Mouse (Mus musculus) G1E-ER4 (cell line): ENCODE data around the gene Cit. TPM values are rescaled to one million over a fixed set of nuclear protein-coding genes. Genes with fewer than 3 reads are reported as not detected.

ENCODE experiments used
- GATA1 ChIP-seq: IDR thresholded peaks from one replicate; pipeline ENCODE4 v1.8.0; 2012; ENCODE audit warnings: low read length, inconsistent platforms
- polyA plus RNA-seq: library from polyadenylated mRNA; stranded (reverse); fragments of >175 nt; gene quantifications from 2 replicates; pipeline ENCODE4 v1.2.3, GENCODE M21; 2012

Gene Cit
- polyA plus RNA-seq, 1 experiment, result 40.0 TPM

DNA sequence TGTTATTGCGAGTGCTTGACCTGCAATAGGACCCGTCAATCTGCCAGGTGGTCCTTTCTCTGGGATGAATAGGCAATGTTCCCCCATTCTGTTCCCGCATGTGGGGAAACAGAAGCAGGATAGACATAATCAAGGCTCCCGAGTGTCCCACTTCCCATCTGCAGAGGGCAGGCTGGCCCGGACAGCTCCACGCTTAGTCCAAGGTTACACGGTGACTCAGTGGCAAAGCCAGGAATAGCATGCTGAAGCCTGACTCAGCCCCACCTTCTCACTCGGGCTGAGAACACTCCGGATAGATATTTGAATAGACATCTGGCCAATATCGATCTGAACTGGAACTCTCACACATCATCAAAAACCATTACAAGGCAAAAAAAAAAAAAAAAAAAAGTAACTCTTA lies 130.6 kb downstream of the Cit start:
- no peak for TF ChIP-seq GATA1

DNA sequence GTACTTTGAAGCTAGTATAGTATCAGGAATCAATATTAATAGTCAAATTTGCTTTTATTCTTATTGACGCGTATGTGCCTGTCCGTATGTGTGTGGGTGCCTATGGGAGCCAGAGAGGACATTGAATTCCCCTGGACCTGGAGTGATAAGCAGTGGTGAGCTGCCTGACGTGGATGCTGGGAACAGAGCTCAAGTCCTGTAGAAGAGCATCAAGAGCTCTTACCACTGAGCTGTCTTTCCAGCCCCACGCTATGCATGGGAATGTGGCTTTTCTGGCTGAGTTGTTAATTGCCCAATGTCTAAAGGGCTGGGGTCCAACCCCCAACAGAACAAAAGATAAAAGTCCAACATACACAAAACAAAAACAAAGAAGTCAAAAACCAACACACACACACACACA lies 131.4 kb downstream of the Cit start:
- TF ChIP-seq GATA1, result no peak

GRCm38 (mm10) chr5:115977266-115977665 lies 132.2 kb downstream of the Cit start:
- no peak for TF ChIP-seq GATA1

DNA sequence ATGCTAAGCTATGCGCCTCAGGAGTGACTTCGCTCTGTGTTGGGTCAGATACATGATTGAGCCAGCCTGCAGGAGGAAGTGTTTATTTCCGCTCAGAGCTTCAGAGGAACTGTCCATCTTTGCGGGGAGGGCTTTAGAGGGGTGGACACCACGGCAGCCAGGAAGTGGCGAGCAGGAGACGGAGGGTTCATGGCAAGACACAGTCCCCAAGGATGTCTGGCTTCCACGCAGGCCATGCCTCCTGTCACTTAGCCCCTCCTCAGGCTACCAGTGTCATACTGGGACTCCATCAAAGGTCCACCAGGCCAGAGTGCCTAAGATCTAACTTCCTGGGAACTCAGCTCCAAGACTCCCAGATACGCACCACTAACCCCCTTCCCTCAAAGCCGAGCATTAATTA lies 132.7 kb downstream of the Cit start:
- no peak for TF ChIP-seq GATA1

DNA sequence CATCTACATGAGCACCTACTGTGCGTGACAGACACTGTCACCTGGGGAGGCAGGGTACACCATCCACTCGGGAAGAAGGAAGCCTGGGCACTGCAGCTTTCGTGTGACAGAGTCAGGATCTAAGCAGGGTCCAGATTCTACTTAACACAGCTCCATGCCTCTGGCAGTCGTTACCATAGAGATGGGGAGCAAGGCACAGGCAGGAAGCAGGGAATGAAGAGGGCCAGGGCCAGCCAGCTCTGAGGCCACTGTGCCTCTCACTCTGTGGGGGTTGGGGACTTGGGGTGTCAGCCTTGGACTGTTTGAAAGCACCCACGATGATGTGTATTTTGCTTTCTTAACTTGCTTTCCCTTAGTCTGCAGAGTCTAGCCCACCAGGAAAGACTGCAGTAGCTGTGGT lies 133.2 kb downstream of the Cit start:
- TF ChIP-seq GATA1, result no peak

DNA sequence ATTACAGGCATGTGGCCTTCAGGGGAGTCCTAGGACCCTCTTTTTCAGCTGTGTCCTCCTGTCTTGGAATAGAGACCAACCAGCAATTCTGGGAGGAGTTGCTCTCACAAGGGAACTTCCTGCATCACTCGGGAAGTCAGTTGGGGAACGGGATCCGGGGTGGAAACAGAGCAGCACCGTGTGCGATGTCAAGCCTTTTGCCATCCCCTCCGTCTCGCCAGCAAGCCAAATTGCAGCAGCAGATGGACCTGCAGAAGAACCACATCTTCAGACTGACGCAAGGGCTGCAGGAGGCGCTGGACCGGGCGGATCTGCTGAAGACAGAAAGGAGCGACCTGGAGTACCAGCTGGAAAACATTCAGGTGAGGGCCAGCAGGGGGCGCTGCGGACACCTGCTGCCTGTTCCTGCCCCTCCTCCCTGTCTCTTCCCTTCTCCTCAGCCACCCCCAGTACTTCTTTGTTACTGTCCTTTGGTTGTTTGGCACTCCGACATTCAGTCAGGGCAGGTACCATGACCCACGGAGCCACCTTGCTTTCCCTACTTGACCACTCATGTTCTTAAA lies 134.1 kb downstream of the Cit start:
- TF ChIP-seq GATA1, result no peak

GRCm38 (mm10) chr5:115980537-115980936 lies 135.5 kb downstream of the Cit start:
- no peak for TF ChIP-seq GATA1

DNA sequence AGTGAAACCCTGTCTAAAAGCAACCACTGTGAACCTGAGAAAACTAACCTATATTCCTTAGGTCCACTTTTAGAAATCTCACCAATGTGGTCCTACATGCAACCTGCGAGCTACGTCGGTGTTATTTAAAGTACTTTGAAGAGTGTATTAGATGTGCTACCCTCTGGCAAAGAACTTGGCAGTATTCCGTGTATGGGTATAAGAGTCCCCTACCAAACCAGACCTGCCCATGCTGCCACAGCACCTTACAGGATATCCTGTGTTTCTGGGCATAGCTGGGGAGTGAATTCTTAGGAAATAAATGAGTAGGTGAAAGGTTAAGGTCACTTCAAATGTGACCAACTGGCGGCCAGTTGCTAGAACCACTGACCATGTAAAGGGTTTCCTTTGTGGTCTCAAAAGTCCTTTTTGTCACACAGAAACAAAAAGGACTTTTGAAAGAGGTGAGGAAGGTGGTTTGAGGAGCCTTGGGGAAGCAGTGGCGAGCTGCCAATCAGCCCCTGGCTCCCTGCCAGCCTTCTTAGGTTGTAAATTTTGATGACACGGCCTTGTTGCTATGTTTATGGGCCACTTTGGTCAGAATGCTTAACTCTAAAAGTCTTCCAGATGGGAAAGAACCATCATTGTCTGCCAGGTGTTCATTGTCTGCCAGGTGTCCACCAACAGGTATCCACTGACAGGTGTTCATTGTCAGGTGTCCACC lies 137.7 kb downstream of the Cit start:
- no peak for TF ChIP-seq GATA1

GRCm38 (mm10) chr5:115984392-115984791 lies 139.3 kb downstream of the Cit start:
- no peak for TF ChIP-seq GATA1

DNA sequence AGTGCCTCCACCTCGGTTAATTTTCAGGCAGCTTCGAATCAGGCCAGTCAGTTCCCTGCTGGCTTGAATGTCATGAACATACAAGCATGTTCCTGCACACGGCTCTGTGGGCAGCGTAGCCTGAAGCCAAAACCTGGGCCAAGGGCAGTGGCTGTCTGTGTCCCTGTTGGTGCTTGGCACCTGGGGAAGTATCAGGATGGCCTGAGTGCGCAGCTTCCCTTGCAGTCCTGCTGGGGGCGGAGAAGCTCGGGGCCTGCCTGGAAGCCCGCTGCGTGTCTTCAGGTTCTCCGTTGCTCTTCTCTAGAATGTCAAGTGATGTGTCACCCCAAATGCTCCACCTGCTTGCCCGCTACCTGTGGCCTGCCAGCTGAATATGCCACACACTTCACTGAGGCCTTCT lies 140.0 kb downstream of the Cit start:
- no peak for TF ChIP-seq GATA1

DNA sequence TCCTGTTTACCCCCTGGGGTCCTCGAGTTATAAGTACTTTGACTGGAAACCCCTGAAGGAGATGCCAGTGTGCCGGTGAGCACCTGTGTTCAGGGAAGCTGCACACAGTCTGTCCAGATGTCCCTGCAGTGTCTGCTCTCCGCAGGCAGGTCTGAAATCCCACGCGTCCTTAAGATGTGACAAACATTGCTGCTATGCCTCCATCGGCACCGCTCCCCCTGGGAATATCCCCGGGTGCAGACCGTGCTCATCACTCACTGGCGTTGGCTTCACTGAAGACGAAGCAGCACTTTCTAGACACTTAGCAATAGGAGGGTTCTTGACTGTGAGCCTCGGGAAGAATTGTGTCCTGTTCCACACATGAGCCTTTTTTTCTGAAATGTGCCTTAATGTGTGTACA lies 142.2 kb downstream of the Cit start:
- TF ChIP-seq GATA1, result no peak

DNA sequence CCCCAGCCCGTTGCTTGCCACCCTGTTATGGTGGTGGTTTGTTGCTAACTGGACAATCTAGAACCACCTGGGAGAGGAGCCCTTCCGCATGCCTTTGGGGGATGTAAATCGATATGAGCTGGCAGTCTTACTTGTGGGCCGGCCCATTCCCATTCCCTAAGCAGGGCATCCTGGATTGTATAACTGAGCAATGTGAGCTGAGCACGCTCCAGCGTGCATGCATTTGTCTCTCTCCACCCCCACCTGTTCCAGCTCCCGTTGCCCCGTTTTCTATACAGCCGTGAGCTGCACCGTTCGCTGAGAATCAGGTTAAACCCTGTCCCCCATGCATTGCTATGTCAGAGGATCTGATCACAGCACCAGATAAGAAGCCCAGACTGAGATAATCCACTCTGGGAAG lies 146.6 kb downstream of the Cit start:
- TF ChIP-seq GATA1, result no peak

DNA sequence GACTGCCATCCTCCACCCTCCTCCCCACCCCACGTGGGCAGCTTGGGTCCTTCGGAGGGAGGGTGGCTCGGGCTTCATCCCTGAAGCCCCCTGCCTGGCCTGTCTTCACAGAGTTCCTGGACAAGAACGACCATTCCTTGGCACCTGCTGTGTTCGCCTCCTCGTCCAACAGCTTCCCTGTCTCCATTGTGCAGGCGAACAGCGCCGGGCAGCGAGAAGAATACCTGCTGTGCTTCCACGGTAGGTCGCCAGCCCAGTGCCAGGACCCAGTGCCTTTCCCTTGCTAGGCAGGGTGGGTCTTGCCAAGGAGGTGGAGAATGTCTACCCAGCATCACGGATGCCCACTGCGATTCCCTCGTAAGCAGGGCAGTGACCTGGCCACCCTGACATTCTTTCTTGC lies 149.0 kb downstream of the Cit start:
- no peak for TF ChIP-seq GATA1

GRCm38 (mm10) chr5:115997376-115997775 lies 152.3 kb downstream of the Cit start:
- TF ChIP-seq GATA1, result no peak

DNA sequence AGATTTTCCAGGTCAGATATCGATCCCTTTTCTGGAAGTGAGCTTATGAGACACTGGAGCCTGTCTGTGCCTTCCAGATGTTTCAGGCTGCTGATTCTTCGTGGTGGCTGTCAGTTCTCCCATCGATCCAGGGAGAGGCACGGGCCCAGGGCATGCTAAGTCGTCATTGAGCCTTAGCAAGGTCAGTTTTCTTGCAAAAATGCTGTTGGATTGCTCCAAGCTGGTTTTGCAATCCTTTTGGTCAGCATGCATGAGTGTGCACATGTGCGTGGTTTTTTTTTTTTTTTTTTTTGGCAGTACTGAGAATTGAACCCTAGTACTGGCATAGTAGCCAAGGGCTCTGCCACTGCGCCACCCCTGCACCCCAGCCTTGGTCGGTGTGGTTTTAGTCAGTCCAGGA lies 158.1 kb downstream of the Cit start:
- no peak for TF ChIP-seq GATA1

DNA sequence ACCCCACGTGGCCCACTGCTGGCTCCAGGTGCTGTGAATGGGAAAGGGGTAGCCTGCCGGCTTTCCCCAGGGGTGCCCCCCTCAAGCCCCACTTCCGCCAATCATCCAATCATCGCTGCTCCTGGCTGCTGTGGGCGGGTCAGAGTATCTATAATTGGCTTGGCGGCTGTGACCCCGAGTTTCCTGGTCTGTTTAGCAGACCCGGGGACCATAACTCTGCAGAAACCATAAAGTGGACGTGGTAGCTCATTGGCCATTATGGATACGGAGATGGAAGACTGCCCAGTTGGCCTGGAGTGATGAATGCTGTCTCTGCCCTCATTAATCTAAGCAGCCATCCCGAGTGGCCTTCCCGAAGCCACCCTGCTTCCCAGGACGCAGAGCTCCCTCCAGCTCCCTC lies 158.7 kb downstream of the Cit start:
- no peak for TF ChIP-seq GATA1

- no peak for TF ChIP-seq GATA1
Measured at GRCm38 (mm10) chr5:116004271-116004670, 159.2 kb downstream of the Cit start.

GRCm38 (mm10) chr5:116006324-116007099 lies 161.4 kb downstream of the Cit start:
- TF ChIP-seq GATA1, result no peak
